Mouse (Mus musculus) heart, adult 2 months (tissue): ENCODE measurements around the gene Npc1l1.

ENCODE experiments used
- CTCF ChIP-seq: fragments of 200-600 bp; IDR thresholded peaks from 2 replicates; pipeline ENCODE4 v1.8.1; 2022; ENCODE audit warnings: antibody characterized with exemption, mild to moderate bottlenecking, moderate library complexity
- EP300 ChIP-seq: fragments of 200-500 bp; IDR thresholded peaks from 2 replicates; pipeline ENCODE4 v1.6.1; 2011; ENCODE audit warnings: low read depth, low read length, control low read depth; ENCODE audit not compliant: insufficient read depth
- POLR2A ChIP-seq: fragments of 200-500 bp; IDR thresholded peaks from 2 replicates; pipeline ENCODE4 v1.6.1; 2011; ENCODE audit warnings: mild to moderate bottlenecking, low read depth, low read length, control low read depth; ENCODE audit not compliant: insufficient read depth

GRCm38 (mm10) chr11:6163706-6164105 lies 66.2 kb downstream of the Npc1l1 start:
- no peak for TF ChIP-seq POLR2A
- no peak for TF ChIP-seq CTCF
- no peak for TF ChIP-seq EP300
